Mouse (Mus musculus): Measurements from ENCODE around the gene Sergef.

The Sergef gene

GRCm38 (mm10) chr7:46403616-46404485, 235.8 kb downstream of the Sergef start:
- DNase-seq (ENCODE audit: low spot score in 2 of 2), result no peak

GRCm38 (mm10) chr7:46401371-46402180, 238.0 kb downstream of the Sergef start:
- DNase-seq (ENCODE audit: low spot score in 2 of 2), result no peak

DNA sequence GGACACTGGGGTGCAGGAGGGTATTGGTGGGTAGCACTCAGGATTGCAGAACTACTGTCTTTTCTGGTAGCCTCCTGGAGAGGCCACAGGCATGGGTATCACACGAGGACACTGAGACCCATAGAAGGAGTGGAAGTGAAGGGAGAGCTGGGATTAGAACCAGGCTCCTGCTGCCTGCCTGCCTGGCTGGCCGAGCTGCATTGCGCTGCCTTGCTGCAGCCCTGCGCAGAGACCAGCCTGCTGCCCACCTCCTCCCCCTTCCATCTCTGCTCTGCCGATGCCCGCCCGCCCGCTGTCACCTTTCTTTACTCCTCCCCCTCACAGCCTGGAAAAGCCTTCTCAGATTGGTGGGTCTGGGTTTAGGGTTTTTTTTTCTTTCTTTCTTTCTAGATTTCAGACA, 239.3 kb downstream of the Sergef start:
- DNase-seq (ENCODE audit: low spot score in 2 of 2), result no peak

DNA sequence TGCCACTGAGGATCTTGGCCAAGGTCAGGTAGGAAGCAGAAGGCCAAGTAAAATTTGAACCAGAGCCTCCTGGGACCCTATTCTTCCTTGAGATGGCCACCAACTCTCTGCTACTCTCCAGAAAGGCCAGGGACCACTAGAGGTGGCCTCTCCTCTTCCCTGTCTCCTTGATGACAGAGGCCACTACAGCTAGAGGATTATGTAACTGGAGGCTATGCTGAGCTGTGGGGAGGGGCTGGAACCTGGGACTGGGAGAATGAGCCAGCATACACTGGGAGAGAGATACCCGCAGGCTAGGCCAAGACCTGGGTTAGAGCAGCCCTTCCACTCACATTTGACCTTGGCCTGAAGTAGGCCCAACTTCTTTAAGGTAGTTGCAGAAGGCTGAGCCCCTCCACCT, 239.9 kb downstream of the Sergef start:
- DNase-seq (ENCODE audit: low spot score in 2 of 2), result no peak

GRCm38 (mm10) chr7:46398612-46399011, 241.0 kb downstream of the Sergef start:
- DNase-seq (ENCODE audit: low spot score in 2 of 2), result no peak

DNA sequence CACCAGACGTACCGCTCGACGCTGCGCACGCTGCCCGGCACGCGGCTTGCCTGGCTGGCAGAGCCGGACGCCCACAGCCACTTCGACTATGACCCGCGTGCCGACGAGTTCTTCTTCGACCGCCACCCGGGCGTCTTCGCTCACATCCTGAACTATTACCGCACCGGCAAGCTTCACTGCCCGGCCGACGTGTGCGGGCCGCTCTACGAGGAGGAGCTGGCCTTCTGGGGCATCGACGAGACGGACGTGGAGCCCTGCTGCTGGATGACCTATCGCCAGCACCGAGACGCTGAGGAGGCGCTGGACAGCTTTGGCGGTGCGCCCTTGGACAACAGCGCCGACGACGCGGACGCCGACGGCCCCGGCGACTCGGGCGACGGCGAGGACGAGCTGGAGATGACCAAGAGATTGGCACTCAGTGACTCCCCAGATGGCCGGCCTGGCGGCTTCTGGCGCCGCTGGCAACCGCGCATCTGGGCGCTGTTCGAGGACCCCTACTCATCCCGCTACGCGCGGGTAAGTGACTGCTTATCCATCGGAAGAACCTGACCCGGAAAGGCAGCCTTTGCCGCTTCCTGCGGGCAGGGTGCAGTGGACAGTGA, 241.8 kb downstream of the Sergef start:
- no peak for DNase-seq (ENCODE audit: low spot score in 2 of 2)

DNA sequence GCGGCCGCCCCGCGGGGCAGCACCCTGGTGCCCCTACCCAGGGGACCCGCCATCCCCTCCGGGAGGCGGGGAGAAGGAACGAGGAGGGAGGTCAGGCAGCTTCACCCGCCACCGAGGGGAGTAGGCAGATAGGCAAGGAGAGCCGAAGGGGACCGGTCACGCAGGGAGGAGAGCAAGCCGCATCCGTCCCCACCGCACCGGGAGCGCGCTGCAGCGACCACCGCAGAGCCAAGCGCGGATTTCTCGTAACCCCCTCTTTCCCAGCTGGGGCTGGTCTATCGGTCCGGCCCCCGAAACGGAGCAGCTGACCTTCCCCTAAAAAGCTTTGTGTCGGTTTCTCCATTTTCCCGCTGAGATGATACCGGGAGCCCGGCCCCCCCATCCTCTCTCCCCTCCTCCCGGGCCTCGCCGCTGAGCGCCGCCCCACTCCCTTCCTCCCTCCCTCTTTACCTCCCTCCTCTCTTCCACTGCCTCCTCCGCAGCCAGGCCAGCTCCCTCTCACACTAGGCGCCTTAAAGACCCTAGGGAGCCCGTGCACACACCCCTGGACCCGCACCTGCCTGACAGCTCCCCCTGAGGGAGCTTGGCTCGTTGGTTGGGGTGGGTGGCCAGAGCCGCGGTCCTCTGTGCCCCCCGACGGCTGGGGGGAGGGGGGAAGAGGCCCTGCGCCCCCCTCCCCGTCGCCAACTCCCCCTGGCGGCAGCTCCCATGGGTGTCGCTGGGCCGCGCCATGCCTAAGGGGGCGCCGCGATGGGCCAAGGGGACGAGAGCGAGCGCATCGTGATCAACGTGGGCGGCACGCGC, 242.5 kb downstream of the Sergef start:
- DNase-seq (ENCODE audit: low spot score in 2 of 2), result no peak

DNA sequence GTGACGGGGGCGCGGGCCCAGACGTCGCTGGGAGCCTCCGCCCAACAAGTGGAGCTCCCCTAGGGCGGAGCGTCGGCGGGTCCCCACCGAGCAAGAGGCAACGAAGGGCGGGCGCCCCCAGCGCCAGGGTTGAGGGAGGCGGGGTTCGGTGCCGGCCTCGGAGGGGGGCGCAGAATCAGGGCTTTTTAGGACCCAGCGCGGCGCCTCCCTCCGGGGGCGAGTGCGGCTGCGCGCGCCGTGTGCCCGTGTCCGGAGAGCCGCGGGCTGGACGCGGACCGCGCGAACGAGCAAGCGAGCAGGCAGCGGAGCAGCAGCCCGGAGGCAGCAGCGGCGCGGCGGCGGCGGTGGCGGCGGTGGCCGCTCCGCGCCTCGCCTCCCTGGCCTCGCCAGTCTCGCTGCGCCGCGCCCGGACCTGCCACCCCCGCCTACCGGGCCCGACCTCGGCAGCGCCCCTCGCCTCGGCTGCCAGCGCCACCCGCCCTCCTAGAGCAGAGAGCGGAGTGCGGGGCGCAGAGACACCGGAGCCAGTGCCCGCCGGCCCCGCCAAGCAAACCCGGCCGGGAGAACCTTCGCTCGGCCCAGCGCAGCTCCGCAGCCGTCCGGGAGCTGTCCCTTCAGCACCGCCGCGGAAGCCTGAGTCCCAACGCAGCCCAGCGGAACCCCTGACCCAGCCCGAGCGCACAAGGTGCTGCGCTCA, 243.2 kb downstream of the Sergef start, which contains the start of gene Kcnc1:
TSS of gene Kcnc1 (plus strand) at position 267 of the 697 bp plus-strand sequence.
- peak; percentile 68 to 89 for DNase-seq (ENCODE audit: low spot score in 2 of 2)

- DNase-seq (ENCODE audit: low spot score in 2 of 2), result no peak
Measured at GRCm38 (mm10) chr7:46395571-46395970, 244.0 kb downstream of the Sergef start.

- DNase-seq (ENCODE audit: low spot score in 2 of 2), result no peak
Measured at GRCm38 (mm10) chr7:46394933-46395332, 244.7 kb downstream of the Sergef start.

GRCm38 (mm10) chr7:46393718-46394511, 245.7 kb downstream of the Sergef start:
- no peak for DNase-seq (ENCODE audit: low spot score in 2 of 2)

Measured in spleen, postnatal 4 days (tissue).